Mouse (Mus musculus): ENCODE data around the gene Rims4.

Rims4 gene

GRCm38 (mm10) chr2:163909604-163910003, 8.9 kb downstream of the Rims4 start:
- DNase-seq = no peak

- DNase-seq = no peak
Measured at GRCm38 (mm10) chr2:163907131-163907530, 11.4 kb downstream of the Rims4 start.

DNA sequence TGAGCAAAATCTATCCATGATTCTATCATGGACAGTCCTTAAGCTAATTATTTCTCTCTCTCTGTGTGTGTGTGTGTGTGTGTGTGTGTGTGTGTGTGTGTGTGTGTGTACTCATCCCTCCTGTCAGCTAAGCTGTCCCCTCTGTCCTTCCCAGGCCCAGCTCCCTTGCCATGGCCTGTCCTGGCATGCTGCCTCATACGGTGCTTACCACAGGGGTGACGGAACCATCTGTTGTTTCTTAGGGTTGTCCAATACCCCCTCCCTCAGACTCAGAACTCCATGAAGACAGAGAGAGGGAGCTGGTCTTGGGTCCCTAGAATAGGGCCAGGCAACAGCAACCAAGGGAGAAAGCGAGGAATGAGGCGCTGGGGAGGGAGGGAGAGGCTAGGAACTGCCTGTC, 14.2 kb downstream of the Rims4 start:
- DNase-seq = peak; percentile 75 to 83

- DNase-seq = peak; percentile 77 to 81
Measured at GRCm38 (mm10) chr2:163903461-163903860, 15.0 kb downstream of the Rims4 start.

DNA sequence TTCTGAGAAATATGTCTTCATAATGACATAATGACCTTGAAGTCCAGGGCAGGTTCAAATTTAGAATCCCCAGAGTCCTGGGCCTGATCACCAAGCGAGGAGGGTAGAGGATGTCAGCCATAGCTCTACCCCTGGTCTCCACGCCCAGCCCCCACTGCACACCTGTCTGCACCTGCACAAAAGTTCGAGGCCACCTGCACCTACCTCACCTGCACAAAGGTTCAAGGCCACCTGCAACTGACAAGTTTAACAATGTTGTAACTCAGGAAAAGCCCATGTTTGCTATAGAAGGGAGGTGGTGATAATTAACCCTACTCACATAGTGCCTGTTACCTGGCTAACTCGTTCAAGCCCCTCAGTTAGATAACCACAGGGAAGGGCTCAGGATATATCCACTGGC, 16.0 kb downstream of the Rims4 start:
- peak in 1 of 2 experiments; percentile 34 for DNase-seq

DNA sequence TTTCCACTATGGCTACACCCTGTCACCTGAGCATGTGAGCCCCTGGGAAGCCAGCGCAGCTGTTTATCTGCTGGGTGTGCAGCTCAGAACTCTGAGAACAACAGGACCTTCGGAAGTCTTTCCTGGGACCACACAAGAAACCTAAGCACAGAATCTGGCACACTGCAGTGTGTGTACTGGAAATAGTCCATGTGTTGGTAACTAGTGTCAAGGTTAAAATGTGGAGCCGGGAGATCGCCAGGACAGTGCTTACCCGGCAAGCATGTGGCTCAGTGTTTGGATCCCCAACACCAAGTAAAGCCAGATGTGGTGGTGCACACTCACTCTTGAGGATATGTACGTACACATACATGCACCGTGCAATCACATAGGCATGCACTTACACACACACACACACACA, 17.4 kb downstream of the Rims4 start:
- no peak for DNase-seq

DNA sequence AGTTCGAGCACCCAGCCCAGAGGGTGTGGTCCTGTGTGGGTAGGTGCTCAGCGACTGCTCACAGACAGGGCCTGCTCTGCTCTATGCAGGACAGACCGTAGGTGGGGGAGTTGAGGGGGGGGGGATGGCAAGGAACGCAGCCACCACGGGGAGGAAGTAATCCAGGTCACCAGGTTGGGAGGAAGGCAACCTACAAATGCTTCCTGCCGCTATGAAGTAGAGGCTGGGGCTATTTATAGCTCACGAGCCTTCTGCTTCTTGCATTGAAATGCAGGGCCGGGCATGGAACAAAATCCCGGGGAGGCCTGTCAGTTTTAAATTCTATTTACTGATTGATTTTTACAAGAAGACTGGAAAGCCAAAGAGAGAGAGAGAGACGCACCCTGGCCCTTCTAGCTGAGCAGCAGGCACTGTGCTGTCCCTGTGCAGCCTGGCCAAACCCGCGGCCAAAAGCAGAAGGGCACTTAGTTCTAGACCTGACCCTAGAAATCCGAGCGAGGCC, 18.5 kb downstream of the Rims4 start:
- DNase-seq = peak; percentile 66 to 70

DNA sequence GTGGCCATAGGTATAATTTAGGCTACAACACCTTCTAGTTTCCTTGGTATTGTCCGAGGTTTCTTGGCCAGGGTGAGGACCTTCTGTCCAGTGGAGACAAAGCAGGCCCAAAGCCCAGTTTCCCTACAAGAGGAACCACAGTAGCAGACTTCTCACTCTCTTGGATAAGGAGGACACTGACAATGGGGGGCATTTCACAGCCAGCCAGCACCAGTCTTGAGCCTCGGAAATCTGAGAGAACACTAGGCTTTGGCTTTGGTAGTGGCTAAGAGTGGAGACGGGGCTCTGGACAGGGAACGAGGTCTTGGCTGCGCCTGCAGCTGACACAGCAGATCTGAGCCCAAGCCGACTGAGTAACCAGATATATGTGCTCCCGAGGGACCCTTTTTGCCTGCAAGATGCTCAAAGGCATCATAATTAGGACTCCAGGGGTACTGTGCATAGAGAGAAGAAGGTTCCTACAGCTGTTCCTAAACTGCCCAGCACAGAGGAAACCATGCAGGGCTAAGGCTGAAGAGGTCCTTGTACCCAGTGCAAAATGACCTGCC, 20.4 kb downstream of the Rims4 start:
- peak; percentile 64 to 65 for DNase-seq

DNA sequence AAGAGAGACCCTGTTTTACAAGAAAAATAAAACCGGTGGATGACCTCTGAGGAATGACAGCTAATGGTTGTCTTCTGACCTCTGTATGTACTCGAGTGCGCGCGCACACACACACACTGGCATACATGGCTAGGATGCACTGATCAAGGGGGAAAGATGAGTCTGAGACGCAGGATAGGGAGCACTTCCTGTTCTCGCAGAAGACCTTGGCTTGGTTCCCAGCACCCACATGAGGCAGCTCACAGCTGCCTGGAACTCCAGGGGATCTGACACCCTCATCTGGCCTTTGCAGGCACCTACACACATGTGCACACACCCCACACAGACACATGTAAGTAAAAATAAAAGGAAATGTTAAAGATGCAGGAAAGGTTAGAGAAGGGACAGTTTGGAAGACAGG, 21.5 kb downstream of the Rims4 start:
- peak; percentile 36 for DNase-seq

GRCm38 (mm10) chr2:163895156-163895555, 23.3 kb downstream of the Rims4 start:
- DNase-seq = no peak

DNA sequence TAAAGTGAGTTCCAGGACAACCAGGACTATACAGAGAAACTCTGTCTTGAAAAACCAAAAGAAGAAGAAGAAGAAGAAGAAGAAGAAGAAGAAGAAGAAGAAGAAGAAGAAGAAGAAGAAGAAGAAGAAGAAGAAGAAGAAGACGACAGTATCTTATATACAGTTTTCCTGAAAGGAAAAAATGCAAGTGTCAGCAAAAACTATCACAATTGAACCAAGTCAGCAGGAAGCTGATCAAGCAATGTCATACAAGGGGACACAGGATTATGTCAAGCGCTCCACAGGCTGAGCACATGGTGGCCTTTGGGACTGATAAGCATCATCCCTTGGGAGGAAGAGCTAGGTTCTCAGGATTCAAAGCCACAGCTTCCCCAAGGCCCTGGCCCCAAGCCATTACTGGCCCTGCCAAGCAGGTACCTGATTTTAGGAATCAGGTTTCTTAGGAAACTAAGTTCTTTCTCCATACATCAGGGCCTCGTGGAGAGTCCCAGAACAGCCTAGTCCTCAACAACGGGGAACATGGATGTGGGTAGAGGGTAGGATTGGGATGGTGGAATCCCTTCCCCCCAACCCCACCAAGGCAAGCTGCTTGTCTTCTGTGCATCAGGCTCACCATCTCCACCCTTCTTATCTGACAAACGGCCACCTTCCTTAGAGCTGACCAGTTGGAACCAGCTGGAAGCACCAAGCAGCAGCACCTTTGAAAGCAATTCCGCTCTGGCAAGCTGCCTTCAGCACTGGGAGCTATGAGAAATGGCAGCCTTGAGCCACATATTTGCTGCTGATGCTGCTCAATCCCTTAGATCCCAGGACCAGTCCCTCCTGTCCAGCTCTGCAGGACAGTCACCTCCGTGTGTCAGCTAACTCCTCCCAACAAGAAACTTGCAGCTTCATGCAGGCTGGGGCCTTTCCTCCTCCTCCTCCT, 24.8 kb downstream of the Rims4 start:
- DNase-seq = peak in 1 of 2 experiments; percentile 47

GRCm38 (mm10) chr2:163891271-163891670, 27.2 kb downstream of the Rims4 start:
- DNase-seq = peak in 1 of 2 experiments; percentile 25

DNA sequence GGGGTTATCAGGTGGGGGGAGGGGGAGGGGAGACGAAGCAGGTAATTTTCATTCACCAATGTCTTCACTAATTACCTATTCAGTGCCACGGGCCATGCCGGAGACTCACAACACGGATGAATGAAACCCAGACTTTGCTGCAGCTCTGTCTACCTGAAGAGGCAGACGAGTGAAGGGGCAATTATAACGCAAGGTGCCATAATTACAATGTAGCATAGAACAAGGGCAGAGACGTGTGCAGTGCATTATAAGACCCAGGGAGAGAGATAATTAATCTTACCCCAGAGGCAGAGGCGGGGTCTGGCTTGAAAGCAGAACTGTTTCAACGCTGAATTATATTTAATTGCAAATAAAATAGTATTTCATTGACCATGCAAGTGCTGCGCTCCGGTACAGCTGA, 27.9 kb downstream of the Rims4 start:
- DNase-seq = no peak

- DNase-seq = no peak
Measured at GRCm38 (mm10) chr2:163889411-163889810, 29.1 kb downstream of the Rims4 start.

- no peak for DNase-seq
Measured at GRCm38 (mm10) chr2:163882859-163883652, 35.4 kb downstream of the Rims4 start.

DNA sequence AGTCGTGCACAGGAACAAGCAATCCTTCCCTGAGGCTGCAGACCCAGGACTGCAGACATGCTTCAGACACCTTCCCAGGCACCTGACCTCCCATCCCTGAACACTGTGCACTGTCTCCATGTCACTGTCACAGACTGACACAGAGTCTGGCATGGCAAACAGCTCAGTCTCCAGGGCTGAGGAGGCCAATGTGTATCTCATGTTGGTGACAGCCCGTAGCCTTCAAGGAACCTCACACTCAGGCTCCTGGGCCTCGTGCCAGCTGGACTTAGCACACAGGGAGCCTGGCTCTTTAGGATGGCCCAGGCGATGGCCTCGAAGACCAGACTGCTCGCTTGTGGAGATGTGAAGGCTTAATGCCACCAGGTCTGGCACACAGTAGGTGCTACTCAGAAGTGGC, 37.6 kb downstream of the Rims4 start:
- peak; percentile 84 to 85 for DNase-seq

- DNase-seq = no peak
Measured at GRCm38 (mm10) chr2:163876830-163877498, 41.5 kb downstream of the Rims4 start.

GRCm38 (mm10) chr2:163875484-163875883, 43.0 kb downstream of the Rims4 start:
- DNase-seq = peak; percentile 83 to 90

DNA sequence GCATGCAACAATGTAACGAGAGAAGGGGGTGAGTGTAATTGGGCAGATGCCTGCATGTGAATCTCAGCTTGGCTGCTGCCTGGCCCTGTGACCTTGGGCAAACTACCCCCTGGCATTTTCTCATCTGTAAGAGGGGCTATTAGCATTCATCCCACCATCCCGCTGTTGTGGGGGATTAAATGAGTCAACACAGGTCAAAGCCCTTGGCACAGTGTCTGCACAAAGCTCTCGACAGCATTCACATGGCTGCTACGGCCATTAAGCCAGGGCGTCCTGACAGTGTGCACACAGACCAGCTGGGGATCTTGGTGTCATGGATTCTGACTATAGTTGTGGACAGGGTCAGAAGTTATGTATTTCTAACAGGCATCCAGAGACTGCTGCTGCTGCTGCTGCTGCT, 43.6 kb downstream of the Rims4 start:
- no peak for DNase-seq

GRCm38 (mm10) chr2:163871906-163872305, 46.6 kb downstream of the Rims4 start:
- no peak for DNase-seq

DNA sequence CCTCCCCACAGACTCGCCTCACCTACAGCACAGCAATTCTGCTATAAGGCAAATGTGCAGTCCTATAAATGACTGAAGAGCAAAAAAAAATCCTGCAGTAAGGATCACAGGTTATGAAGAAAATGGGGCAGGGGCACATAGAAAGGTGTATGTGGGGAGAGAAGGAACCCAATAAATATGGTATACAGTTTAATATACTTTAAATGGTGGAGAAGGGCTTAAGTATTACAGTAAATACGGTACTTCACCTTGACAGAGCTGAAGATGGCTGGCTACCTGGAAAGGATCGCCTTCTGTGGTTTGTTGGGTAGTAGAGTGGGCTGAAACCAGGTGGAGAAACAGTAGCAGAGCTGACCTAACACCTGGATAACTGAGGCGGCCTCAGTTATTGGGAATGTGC, 47.2 kb downstream of the Rims4 start:
- DNase-seq = no peak

DNA sequence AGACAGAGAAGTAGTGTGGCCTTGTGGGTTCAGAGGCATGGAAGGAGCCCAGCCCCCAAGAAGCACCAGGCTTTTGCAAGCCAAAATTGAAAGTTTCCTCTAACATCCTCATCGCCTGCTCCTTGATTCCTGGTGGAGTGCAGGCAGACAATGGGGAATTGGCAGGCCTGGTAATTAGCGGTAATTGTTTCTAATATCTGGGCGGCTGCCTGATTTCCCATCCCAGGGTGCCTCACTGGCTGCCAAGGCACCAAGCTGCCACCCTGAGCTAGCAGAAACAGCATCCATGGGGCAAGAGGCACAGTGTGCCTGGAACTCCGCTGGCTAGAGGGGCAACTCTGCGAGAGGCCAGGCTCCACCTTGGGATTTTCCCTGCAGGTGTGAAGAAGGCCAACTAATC, 48.7 kb downstream of the Rims4 start:
- DNase-seq = peak; percentile 49 to 50

- DNase-seq = no peak
Measured at GRCm38 (mm10) chr2:163866061-163866460, 52.4 kb downstream of the Rims4 start.

Data from cerebellum, postnatal 10 days (tissue).